Mouse (Mus musculus) forebrain, embryonic 11.5 days (tissue): Measurements from ENCODE around the gene Mrpl49. TPM values are rescaled to one million over a fixed set of nuclear protein-coding genes. Genes with fewer than 3 reads are reported as not detected.

Experiments
- ATAC-seq: fragments of 200-750 bp; cut with Nextera tagmentation; replicated peaks from 2 replicates; pipeline ENCODE4 v1.8.0; 2017; ENCODE audit warnings: moderate TSS enrichment; ENCODE audit not compliant: low FRiP score
- DNase-seq: peaks from one replicate; pipeline ENCODE4 v3.0.0-alpha.2; 2017; ENCODE audit warnings: low spot score
- H3K27ac ChIP-seq: fragments of 300-500 bp; sonication (generic); 2 replicates; pipeline ENCODE4 v1.5.1; 2014; ENCODE audit warnings: low read depth, low read length
- H3K27me3 ChIP-seq: fragments of 300-500 bp; sonication (generic); 2 replicates; pipeline ENCODE4 v1.6.1; 2014; ENCODE audit warnings: mild to moderate bottlenecking, low read length, mixed read lengths; ENCODE audit not compliant: control insufficient read depth, insufficient read depth
- H3K36me3 ChIP-seq: fragments of 300-500 bp; sonication (generic); 2 replicates; pipeline ENCODE4 v1.6.1; 2014; ENCODE audit warnings: mild to moderate bottlenecking, low read length, moderate library complexity, mixed read lengths; ENCODE audit not compliant: control insufficient read depth, insufficient read depth
- H3K4me1 ChIP-seq: fragments of 300-500 bp; sonication (generic); replicated peaks from 2 replicates; pipeline ENCODE4 v1.6.1; 2014; ENCODE audit warnings: low read length, mixed read lengths; ENCODE audit not compliant: control insufficient read depth, insufficient read depth
- H3K4me2 ChIP-seq: fragments of 300-500 bp; sonication (generic); 2 replicates; pipeline ENCODE4 v1.6.1; 2014; ENCODE audit warnings: low read depth, mild to moderate bottlenecking, low read length, moderate library complexity, mixed read lengths; ENCODE audit not compliant: severe bottlenecking
- H3K4me3 ChIP-seq: fragments of 300-500 bp; sonication (generic); 2 replicates; pipeline ENCODE4 v1.5.1; 2014; ENCODE audit warnings: low read depth, low read length
- H3K9ac ChIP-seq: fragments of 300-500 bp; sonication (generic); 2 replicates; pipeline ENCODE4 v1.6.1; 2014; ENCODE audit warnings: low read length
- H3K9me3 ChIP-seq: fragments of 300-500 bp; sonication (generic); 2 replicates; pipeline ENCODE4 v1.6.1; 2016; ENCODE audit warnings: low read length, mixed read lengths; ENCODE audit not compliant: control insufficient read depth
- WGBS: fragments of 180-500 bp; shearing (Covaris S2); extraction: QIAGEN DNeasy Blood & Tissue Kit; methylation state at CpG from one replicate; pipeline ENCODE4 v1.1.7; 2014; 5-methylcytosine and 5-hydroxymethylcytosine counted together
- polyA plus RNA-seq: library from polyadenylated mRNA; unstranded; fragments of >200 nt; fragmentation: Nextera tagmentation; extraction: Ambion mirVana; gene quantifications from 2 replicates; pipeline ENCODE4 v1.2.1, GENCODE M21; 2014

Mrpl49 gene
- polyA plus RNA-seq, 1 experiment from 2014 or later = 86.8 TPM

DNA sequence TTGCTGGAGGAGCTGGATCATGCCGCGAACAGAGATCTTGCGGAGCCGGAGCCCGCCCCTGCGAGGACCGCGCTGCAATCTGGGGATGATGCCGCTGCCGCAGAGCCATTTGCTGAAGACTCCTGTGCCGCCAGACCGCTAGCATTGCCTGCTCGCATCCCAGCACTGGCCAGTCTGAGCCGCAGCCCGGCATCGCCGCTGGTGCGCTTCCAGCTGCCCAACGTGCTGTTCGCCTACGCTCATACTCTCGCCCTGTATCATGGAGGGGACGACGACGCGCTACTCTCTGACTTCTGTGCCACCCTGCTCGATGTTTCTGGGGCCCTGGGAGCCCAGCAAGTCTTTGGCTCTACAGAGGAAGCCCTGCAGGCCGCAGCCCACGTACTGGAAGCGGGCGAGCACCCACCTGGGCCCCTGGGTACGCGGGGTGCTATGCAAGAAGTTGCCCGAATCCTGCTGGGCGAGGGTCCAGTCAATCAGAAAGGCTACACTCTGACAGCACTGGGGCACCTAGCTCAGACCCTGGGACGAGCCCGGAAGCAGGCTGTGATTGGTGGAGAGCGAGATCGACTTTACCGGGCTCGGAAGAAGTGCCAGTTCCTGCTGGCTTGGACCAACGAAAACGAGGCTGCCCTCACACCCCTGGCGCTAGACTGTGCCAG is 4.2 kb upstream of the Mrpl49 start:
- H3K4me1 ChIP-seq = peaks cover 23% of the 10 kb centered on the region
- peak overlapping the region; percentile 100 for H3K4me2 ChIP-seq
- H3K9ac ChIP-seq = peak overlapping the region; percentile 95
- H3K27ac ChIP-seq = peak overlapping the region; percentile 93
- peak overlapping the region; percentile 88 for H3K4me3 ChIP-seq
- no peaks in the 10 kb centered on the region for H3K9me3 ChIP-seq
- peak; percentile 65 for DNase-seq
- H3K27me3 ChIP-seq = no peaks in the 10 kb centered on the region
- ATAC-seq = 0 out of 2 replicates have a peak, but pooled peaks have one; percentile 13
- H3K36me3 ChIP-seq = peaks cover 3% of the 10 kb centered on the region; the same call in 1 of the 2 replicates
- WGBS = 3% methylated on average over 44 of the region's 44 CpGs

DNA sequence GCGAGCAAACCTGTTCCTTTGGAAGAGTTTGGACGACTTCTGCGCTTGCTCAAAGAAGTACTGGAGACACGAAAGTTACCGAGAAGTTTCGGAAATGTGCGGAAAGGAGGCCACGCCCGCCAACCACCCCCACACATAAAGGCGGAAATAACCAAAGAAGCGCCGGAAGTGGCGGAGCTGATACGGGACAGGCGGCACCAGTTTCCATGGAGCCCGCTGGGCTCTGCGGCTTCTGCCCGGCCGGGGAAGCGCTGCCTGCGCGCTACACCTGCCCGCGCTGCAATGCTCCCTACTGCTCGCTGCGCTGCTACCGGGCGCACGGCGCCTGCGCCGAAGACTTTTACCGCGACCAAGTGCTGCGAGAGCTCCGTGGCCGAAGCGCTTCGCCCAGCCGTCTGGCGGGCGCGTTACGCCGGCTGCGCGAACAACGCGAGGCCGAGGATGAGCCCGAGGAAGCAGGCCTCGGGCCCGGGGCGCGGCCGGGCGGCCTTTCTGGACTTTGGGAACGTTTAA is 3.5 kb upstream of the Mrpl49 start, which contains the start of gene Znhit2:
TSS of gene Znhit2 (plus strand) at position 172 of the 513 bp plus-strand sequence.
- WGBS = under 1% methylated on average over 58 of the region's 58 CpGs

DNA sequence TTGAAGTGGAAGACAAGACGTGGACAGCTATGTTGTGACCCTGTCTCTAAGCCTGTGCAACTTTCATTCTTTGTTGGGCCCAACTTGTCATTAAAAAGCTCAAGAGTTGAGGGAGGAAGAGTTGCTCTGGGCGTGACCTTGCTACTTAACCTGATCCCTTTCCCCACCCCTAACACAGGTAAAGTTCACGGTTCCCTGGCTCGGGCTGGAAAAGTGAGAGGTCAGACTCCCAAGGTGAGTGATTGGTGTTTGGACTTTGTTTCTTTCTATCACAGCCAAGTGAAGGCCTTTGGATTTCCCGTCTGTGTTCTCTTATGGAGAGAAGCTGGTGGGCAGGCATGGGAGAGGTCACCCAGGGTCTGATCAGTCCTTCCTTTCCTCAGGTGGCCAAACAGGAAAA is 1.4 kb upstream of the Mrpl49 start:
- Histone ChIP-seq H3K4me2 (peak overlapping the region; percentile 81; the same call in 1 of the 2 replicates), H3K4me1 (peaks cover 24% of the 10 kb centered on the region), H3K27ac (no peak overlapping the region), H3K4me3 (peak overlapping the region; percentile 82), H3K9ac (peak overlapping the region; percentile 90), H3K27me3 (no peaks in the 10 kb centered on the region), H3K36me3 (peaks cover 9% of the 10 kb centered on the region; the same call in 1 of the 2 replicates), H3K9me3 (no peaks in the 10 kb centered on the region)
- 82% methylated on average over 5 of the region's 5 CpGs for WGBS
- no peak for ATAC-seq
- DNase-seq = peak; percentile 47

More for the DNA sequence above, 3.5 kb upstream of the Mrpl49 start, which contains the start of gene Znhit2:
- Histone ChIP-seq H3K27me3 (no peaks in the 10 kb centered on the region), H3K9ac (peak within 1 kb of the TSS; percentile 95), H3K36me3 (peaks cover 3% of the 10 kb centered on the region; the same call in 1 of the 2 replicates), H3K4me2 (peak within 1 kb of the TSS; percentile 100), H3K4me3 (peak within 1 kb of the TSS; percentile 88), H3K27ac (peak within 1 kb of the TSS; percentile 93), H3K4me1 (peaks cover 24% of the 10 kb centered on the region), H3K9me3 (no peaks in the 10 kb centered on the region)
- peak; percentile 68 for ATAC-seq
- DNase-seq = peak; percentile 92

DNA sequence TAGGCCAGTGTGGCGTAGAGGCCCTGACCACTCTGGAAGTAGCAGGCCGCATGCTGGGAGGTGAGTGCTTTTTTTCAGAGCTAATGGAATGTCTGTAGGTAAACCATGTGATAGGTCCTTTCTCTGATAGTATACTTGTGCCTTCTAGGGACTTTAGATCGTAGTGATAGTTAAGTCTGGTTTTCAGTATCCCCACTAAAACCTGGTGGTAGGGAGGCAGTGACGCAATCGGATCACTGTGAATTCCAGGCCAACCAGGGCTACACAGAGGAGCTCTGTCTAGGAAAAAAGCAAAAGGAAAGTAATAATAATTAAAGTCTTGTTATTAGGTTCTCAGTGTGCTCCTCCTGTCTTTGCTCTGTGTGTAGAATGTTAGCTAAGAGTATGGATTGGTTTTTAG is 928 bp upstream of the Mrpl49 start:
- ATAC-seq = no peak
- Histone ChIP-seq H3K36me3 (peaks cover 11% of the 10 kb centered on the region; the same call in 1 of the 2 replicates), H3K4me1 (peaks cover 24% of the 10 kb centered on the region), H3K27ac (no peak overlapping the region), H3K9me3 (no peaks in the 10 kb centered on the region), H3K4me3 (peak overlapping the region; percentile 82), H3K4me2 (peak overlapping the region; percentile 81), H3K9ac (peak overlapping the region; percentile 90), H3K27me3 (no peaks in the 10 kb centered on the region)
- no peak for DNase-seq
- WGBS = 44% methylated on average over 5 of the region's 5 CpGs

DNA sequence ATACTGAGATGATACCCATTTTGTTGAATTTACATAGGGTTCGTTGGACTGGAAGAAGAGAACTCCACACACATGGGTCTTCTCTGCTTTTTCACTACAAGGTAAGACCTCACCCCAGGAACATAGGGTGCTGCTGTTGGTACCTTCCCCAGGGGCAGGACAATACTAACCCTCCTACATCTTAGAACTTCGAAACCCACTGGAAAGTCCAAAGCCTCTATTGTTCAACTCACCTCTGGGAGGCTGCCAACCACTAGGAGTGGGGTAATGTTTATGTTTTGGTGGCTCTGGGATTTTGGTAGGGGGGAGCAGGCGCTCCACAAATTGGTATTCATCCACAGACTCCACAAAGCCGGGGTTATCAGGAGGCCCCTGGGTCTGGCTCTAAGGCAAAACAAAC is 889 bp downstream of the Mrpl49 start:
- WGBS = 57% methylated on average over 4 of the region's 4 CpGs
- Histone ChIP-seq H3K27me3 (no peaks in the 10 kb centered on the region), H3K9me3 (no peaks in the 10 kb centered on the region), H3K4me1 (peaks cover 14% of the 10 kb centered on the region), H3K4me3 (peak overlapping the region; percentile 82), H3K27ac (no peak overlapping the region), H3K4me2 (peak overlapping the region; percentile 81), H3K36me3 (peaks cover 20% of the 10 kb centered on the region; the same call in 1 of the 2 replicates), H3K9ac (peak overlapping the region; percentile 90)
- ATAC-seq (no peak), DNase-seq (no peak)

DNA sequence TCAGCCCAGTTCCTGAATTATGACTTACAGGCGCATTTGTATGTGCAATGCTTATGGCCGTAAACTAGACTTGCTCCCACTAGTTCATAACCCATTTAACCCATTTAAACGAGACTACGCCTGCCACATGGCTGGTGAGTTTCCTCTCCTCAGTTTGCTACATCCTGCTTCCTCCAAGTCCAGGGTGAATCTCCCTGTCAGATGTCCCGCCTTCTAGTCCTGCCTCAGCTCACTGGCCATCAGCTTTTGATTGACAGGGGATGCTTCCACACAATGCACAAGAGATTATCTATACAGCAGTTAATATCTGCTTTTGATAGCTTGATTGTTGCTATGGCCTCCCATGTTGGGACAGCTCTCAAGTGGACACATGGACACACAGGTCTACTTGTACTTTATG is 3.3 kb downstream of the Mrpl49 start:
- H3K4me3 ChIP-seq = no peak overlapping the region
- no peak overlapping the region for H3K9ac ChIP-seq
- H3K27me3 ChIP-seq = no peaks in the 10 kb centered on the region
- DNase-seq (no peak), ATAC-seq (no peak)
- WGBS = 88% methylated on average over 5 of the region's 5 CpGs
- peaks cover 12% of the 10 kb centered on the region for H3K4me1 ChIP-seq
- H3K9me3 ChIP-seq = no peaks in the 10 kb centered on the region
- H3K4me2 ChIP-seq = no peak overlapping the region
- H3K27ac ChIP-seq = no peak overlapping the region
- H3K36me3 ChIP-seq = peaks cover 35% of the 10 kb centered on the region

DNA sequence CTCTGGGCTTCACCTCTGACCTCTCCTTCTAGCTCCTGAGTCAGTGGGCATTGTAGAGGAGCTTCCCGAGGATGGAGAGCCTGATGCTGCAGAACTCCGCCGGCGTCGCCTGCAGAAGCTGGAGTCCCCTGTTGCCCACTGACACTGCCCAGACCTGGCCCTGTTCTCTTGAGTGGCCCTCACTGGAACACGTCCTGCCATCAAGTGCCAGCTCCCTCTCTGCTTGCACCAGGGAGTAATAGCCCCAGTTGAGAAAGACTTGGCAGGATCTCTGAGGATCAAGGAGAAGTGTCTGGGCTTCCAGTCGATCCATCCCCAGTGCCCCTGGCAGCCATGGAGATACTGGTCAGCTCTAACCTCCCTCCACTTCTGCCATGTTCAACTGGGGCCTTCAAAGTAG is 5.1 kb downstream of the Mrpl49 start:
- no peak overlapping the region for H3K9ac ChIP-seq
- peaks cover 12% of the 10 kb centered on the region for H3K4me1 ChIP-seq
- no peaks in the 10 kb centered on the region for H3K27me3 ChIP-seq
- ATAC-seq = no peak
- no peak overlapping the region for H3K4me3 ChIP-seq
- peaks cover 34% of the 10 kb centered on the region for H3K36me3 ChIP-seq
- H3K9me3 ChIP-seq = no peaks in the 10 kb centered on the region
- DNase-seq = peak; percentile 43
- WGBS = 84% methylated on average over 7 of the region's 7 CpGs
- H3K4me2 ChIP-seq = no peak overlapping the region
- no peak overlapping the region for H3K27ac ChIP-seq

DNA sequence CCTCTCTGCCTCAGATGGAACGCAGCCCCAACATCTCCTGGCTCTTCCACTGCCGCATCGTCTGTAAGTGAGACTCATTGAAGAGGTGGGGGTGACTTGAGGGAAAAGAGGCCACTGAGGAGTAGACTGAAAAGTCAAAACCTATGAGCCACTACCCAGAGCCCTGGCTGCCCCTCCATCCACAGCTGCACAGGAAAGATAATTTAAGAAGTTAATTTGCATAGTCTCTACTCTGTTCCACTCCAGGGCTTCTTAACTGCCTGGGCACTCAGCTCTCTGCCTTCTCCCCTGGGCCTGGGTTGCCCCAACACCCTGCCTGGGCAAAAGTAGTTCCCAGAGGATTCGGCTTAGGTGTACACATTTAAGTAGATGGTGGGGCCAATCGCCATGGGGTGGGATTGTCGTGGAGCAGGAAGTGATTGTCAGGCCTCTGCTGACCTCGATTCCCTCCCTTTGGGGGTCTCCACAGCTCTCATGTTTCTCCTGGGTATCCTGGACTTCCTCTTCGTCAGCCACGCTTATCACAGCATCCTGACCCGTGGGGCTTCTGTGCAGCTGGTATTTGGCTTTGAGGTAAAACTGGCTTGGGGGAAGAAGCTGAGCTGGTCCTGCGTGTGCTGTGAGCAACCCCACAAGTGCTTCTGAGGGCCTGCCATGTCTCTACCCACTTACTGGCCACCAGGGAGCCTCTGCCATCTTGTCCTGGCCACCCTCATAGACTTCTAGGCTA is 8.7 kb downstream of the Mrpl49 start:
- Histone ChIP-seq H3K9me3 (no peaks in the 10 kb centered on the region), H3K27me3 (no peaks in the 10 kb centered on the region), H3K4me2 (no peak overlapping the region), H3K9ac (no peak overlapping the region; the same call in 1 of the 2 replicates), H3K36me3 (peaks cover 28% of the 10 kb centered on the region), H3K4me1 (peaks cover 12% of the 10 kb centered on the region), H3K4me3 (no peak overlapping the region), H3K27ac (no peak overlapping the region)
- ATAC-seq (no peak), DNase-seq (no peak)
- WGBS = 85% methylated on average over 11 of the region's 11 CpGs
